Mouse (Mus musculus): ENCODE data around the gene Gcdh.

DNA sequence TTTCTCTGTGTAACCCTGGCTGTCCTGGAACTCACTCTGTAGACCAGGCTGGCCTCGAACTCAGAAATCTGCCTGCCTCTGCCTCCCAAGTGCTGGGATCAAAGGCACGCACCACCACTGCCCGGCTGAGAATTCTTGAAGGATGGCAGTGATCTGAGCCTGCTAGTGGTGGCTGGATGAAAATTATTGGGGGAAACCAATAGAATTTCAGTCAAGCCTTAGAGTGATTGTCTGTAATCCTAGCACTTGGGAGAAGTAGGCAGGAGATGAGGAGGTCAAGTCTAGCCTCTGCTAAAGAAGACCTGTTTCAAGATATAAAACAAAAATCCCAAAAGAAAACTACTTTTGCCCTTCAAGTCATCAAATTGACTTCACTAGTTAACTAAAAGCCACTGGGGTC, 37.3 kb downstream of the Gcdh start:
- TF ChIP-seq CTCF (IDR thresholded peaks at IDR 0.05; ENCODE audit: insufficient read depth, low read depth, low read length) (no peak), POLR2A (IDR thresholded peaks at IDR 0.05; ENCODE audit: insufficient read depth, low read depth, low read length) (no peak)

Measured in olfactory bulb, adult 2 months (tissue).